Mouse (Mus musculus) retina, postnatal 7 days (tissue): ENCODE data around the gene Usp49.
A peak's percentile ranks its signal among the peaks of the same experiment; 100 is the strongest.

Experiments used
- DNase-seq: peaks from one replicate; pipeline ENCODE4 v3.0.0-alpha.2; 2012; ENCODE audit warnings: low read depth, low spot score

Gene Usp49

GRCm38 (mm10) chr17:47693671-47694441 lies 63.4 kb downstream of the Usp49 start:
- DNase-seq = no peak

- DNase-seq = no peak
Observed at GRCm38 (mm10) chr17:47694442-47694502, 63.8 kb downstream of the Usp49 start, which contains the start of gene Gm21981. Gene Gm21981, minus strand, starts transcription at chr17:47694455.

- peak; percentile 98 for DNase-seq
Observed at GRCm38 (mm10) chr17:47694503-47695336, 64.2 kb downstream of the Usp49 start, which contains the start of gene Prickle4. Gene Prickle4, minus strand, starts transcription at chr17:47694736.

- no peak for DNase-seq
Observed at GRCm38 (mm10) chr17:47695337-47695710, 64.8 kb downstream of the Usp49 start.

GRCm38 (mm10) chr17:47698156-47698555 lies 67.7 kb downstream of the Usp49 start:
- no peak for DNase-seq

GRCm38 (mm10) chr17:47699055-47699454 lies 68.6 kb downstream of the Usp49 start:
- no peak for DNase-seq

GRCm38 (mm10) chr17:47701793-47702192 lies 71.3 kb downstream of the Usp49 start:
- DNase-seq = no peak

GRCm38 (mm10) chr17:47702548-47703345 lies 72.3 kb downstream of the Usp49 start:
- no peak for DNase-seq

GRCm38 (mm10) chr17:47703556-47703955 lies 73.1 kb downstream of the Usp49 start:
- DNase-seq = no peak

- DNase-seq = no peak
Observed at GRCm38 (mm10) chr17:47704692-47705091, 74.2 kb downstream of the Usp49 start.

- DNase-seq = no peak
Observed at GRCm38 (mm10) chr17:47706196-47706595, 75.7 kb downstream of the Usp49 start.

GRCm38 (mm10) chr17:47707961-47708360 lies 77.5 kb downstream of the Usp49 start:
- DNase-seq = no peak

- DNase-seq = no peak
Observed at GRCm38 (mm10) chr17:47708972-47709371, 78.5 kb downstream of the Usp49 start.

- DNase-seq = no peak
Observed at GRCm38 (mm10) chr17:47710036-47710435, 79.5 kb downstream of the Usp49 start.

- no peak for DNase-seq
Observed at GRCm38 (mm10) chr17:47711883-47712282, 81.4 kb downstream of the Usp49 start.

GRCm38 (mm10) chr17:47712889-47713571 lies 82.5 kb downstream of the Usp49 start:
- DNase-seq = no peak

GRCm38 (mm10) chr17:47715037-47715436 lies 84.5 kb downstream of the Usp49 start:
- DNase-seq = no peak

- no peak for DNase-seq
Observed at GRCm38 (mm10) chr17:47721183-47721582, 90.7 kb downstream of the Usp49 start.

- no peak for DNase-seq
Observed at GRCm38 (mm10) chr17:47726566-47726965, 96.1 kb downstream of the Usp49 start, which contains the start of gene Pgc. Gene Pgc, plus strand, starts transcription at chr17:47726842.

GRCm38 (mm10) chr17:47730633-47731575 lies 100.4 kb downstream of the Usp49 start:
- DNase-seq = no peak
